Mouse (Mus musculus) spleen, embryonic (tissue): ENCODE measurements around the gene Npas4.
"Not testable (repeated sequence)": the region's sequence is repeated elsewhere in the genome, so short reads cannot be mapped to it uniquely, and the experiment has no call there.

Source experiments
- CTCF ChIA-PET: fragments of 350-600 bp; sonication (Branson Sonifier 250); formaldehyde crosslinking; loops from one replicate; lab custom pipeline; 2022; lab: Charles Lee

The Npas4 gene

GRCm38 (mm10) chr19:4994043-4994442, 3.9 kb upstream of the Npas4 start:
- CTCF ChIA-PET: no interaction called here

DNA sequence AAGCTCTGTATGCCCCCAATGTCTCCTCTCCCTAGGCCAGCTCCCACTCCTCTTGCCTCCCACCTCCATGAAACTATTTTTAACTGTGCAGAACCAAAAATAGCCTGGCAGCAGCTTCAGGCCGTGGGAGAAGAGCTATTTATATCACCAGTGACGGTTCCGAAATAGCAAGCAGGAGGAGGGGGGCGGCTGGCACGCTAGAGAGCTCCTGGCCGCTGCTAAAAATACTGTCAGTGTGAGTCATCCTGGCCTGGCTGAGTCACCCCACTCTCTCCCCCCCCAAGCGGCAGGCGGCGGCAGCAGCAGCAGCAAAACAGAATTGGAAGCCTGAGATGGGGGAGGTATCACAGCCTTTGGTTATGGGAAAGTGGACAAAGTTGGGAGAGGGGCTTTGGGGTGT, 2.8 kb upstream of the Npas4 start:
- CTCF ChIA-PET: no interaction called here

- CTCF ChIA-PET: no interaction called here
Measured at GRCm38 (mm10) chr19:4992371-4992770, 2.3 kb upstream of the Npas4 start.

DNA sequence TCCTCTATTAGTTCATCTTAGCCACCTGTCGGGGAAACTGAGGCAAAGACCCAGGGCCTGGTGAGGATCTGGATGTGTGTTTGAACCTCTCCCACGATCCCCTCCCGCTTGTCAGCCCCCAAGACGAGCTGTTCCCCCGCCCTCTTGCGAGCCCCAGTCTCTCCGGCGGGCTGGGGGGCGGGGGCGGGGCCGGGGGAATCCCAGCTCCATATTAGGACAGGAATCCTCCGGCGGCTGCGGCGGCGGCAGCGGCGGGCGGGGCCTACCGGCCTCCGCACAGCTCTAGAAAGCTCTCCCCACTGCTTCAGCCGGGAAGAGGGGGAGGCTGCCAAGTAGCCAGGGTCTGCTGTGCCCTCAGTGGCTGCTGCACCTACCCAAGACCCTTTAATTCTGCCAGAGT, 600 bp upstream of the Npas4 start:
- CTCF ChIA-PET: no interaction called here

GRCm38 (mm10) chr19:4989434-4990255, 471 bp downstream of the Npas4 start:
- CTCF ChIA-PET: no interaction called here

DNA sequence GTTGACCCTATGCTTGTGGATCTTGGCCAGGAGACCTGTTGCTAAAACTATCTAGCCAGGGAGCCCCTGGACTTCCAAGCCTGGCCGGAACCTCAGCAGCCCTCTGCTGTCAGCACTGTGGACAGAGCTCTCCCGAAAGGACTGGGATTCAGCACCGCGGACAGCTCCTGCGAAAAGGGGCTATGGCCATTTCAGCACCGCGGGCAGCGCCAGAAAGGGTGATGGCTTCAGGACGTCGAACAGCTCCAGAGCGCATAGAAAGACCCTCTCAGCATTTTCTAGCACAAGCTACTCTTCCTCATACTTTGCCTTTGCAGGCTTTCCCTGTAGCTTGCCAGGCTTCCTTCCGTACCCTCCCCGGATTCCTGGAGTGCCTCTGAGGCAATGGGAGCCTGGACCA, 1.1 kb downstream of the Npas4 start:
- CTCF ChIA-PET: no interaction called here

- CTCF ChIA-PET: interaction anchor here (0.7 kb wide), 1 partner anchor 17 kb away, joined by 4 read pairs; no protein-coding TSS in a partner anchor
Measured at GRCm38 (mm10) chr19:4981767-4982166, 8.3 kb downstream of the Npas4 start.

DNA sequence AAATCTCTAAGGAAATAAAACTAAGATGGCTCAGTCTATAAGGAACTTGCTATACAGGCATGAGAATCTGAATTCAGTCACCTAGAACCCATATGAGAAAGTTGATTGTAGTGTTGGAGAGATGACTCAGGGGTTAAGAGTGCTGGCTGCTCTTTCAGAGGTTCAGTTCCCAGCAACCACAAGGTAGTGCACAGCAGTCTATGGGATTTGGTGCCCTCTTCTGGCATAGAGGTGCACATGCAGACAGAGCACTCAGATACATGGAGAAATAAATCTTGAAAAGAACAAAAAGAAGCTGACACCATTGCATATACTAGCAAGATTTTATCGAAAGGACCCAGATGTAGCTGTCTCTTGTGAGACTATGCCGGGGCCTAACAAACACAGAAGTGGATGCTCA, 21.9 kb downstream of the Npas4 start:
- CTCF ChIA-PET: no interaction called here

GRCm38 (mm10) chr19:4961928-4962601, 28.1 kb downstream of the Npas4 start, which contains the start of gene Mrpl11:
Gene Mrpl11, plus strand, starts transcription at chr19:4962147.
- CTCF ChIA-PET: interaction anchor here (0.6 to 0.9 kb wide), 2 partner anchors 13 to 1458 kb away, joined by 3 to 8 read pairs; no protein-coding TSS in a partner anchor

GRCm38 (mm10) chr19:4948641-4949040, 41.5 kb downstream of the Npas4 start:
- CTCF ChIA-PET: not testable (repeated sequence)

DNA sequence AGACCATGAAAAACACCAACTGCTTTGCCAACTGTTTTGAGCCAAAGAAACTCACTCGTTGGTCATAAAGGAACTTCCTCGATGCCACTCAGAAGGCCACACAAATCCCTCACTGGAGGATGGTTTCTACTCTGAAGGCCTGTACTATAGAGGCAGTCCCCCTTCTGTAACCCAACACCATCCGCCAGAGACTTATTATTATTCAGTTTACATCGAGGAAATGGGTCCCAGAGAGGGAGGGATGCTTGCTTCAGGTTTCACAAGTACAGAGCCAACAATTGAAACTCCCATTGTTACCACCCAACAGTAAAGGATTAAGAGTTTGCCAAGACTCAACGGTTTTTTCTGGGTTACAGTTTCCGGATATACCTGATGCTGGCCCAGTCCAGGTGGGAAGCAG, 44.6 kb downstream of the Npas4 start:
- CTCF ChIA-PET: no interaction called here

GRCm38 (mm10) chr19:4943253-4943588, 46.9 kb downstream of the Npas4 start:
- CTCF ChIA-PET: no interaction called here

DNA sequence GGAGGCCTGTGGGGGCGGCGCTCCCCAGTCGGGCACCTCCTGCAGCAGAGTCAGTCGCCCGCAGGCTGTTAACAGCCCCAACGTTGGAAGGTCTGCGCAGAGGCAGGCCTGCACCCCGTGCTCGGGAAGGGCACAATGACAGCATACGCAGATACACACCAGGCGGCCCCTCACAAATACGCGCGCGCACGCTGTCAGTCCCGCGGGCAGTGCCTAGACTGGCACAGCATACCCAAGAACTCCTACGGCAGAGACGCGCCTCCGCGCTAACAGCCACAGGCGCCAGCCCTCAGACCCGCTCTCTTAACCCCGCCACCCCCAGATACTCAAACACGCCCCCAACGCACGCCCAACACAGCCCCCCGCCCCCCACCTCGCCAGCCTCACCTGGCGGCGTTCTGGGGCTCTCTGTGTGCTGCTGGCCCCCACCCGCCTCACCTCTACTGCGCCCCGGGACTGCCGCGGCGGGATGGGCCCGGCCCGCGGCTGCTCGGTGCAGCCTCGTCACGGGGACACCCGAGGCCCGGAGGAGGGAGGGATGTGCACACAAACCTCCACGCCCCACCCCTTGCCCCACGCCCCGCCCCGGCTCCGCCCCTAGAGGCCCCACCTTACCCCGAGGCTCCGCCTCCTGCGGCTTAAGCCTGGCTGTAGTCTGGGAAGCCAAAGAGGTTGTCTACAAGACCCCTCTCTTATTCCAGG, 47.4 kb downstream of the Npas4 start, which contains the start of gene Peli3:
Peli3 (minus strand) TSS at position 577 of the 702 bp plus-strand sequence.
- CTCF ChIA-PET: no interaction called here

DNA sequence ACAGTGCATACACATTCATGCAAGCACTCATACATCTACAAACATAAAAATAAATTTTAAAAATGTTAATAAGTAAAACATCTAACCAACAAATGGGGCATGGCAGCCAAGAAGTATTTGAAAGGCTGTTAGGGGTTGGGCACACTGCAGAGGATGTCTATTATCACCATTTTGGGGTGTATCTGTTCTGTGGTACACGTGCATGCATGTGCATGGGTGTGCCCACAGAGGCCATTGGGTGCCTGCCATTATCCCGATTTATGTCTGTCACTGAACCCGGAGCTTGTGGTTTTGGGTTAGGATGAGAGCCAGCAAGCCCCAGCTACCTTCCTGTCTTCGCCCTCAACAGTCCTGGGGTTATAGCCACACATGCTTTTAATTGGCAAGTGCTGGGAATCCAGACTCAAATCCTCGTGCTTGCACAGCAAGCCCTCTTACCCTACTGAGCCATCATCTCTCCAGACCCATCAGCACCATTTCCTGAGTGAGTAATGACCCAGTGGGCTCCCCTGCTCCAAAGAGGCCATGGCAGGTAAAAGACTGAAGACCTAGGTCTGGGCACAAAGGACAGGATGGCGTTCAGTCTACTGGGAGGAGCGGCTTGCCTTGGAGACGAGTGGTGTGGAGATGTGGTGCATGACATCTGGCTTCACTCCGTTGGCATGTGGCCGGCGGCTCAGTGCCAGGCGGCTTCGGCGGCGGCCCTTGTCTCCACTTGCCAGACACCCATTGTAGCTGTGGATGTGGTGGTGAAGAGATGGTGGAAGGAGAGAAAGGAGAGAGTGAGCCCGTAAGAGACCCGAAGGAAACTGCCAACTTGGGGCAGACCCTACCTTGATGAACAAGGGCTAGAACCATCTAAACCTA, 52.4 kb downstream of the Npas4 start:
- CTCF ChIA-PET: no interaction called here

DNA sequence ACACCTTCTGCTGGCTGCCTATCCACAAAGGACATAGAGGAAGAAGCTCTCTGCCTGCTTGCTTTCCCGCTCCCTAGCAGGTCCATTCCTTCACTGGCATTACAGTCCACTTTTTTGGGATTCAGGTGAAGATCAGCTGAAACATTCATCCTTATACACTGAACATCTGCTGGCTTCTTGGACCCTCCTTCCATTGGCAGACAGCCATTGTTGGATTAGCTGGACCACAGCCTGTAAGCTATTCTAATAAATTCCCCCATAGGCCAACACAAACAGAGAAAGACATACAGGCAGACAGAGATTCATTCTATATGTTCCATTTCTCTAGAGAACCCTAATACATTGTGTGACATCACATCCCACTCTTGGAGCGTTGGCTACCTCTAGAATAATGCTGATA, 53.2 kb downstream of the Npas4 start:
- CTCF ChIA-PET: interaction anchor here (0.5 kb wide), 1 partner anchor 1254 kb away, joined by 5 read pairs; no protein-coding TSS in a partner anchor
